Mouse (Mus musculus): Measurements from ENCODE around the gene Sdr39u1.

- TF ChIP-seq POLR2A (IDR thresholded peaks at IDR 0.05; ENCODE audit: low read depth, low read length) (no peak), CTCF (IDR thresholded peaks at IDR 0.05; ENCODE audit: extremely low read depth, insufficient read depth, insufficient read length, insufficient replicate concordance) (peak; percentile 92)
Measured at GRCm38 (mm10) chr14:55873714-55874683, 26.1 kb downstream of the Sdr39u1 start.
